Mouse (Mus musculus): ENCODE measurements at regions not wholly inside any gene's neighbourhood (a gene's known extent, or its start where the extent isn't known, plus 50 kb on each side); places are given as distances from the start of the nearest gene placed in this dataset.

GRCm38 (mm10) chrX:156736951-156737553 is 678.1 kb downstream of the Phex start:
- DNase-seq: no peak

- no peak for DNase-seq
Observed at GRCm38 (mm10) chrX:156692236-156692635, 722.9 kb downstream of the Phex start.

GRCm38 (mm10) chrX:156677911-156678310 is 737.2 kb downstream of the Phex start:
- no peak for DNase-seq

GRCm38 (mm10) chrX:156673661-156674060 is 741.5 kb downstream of the Phex start:
- DNase-seq: peak; percentile 3

- DNase-seq: no peak
Observed at GRCm38 (mm10) chrX:156669521-156669920, 745.6 kb downstream of the Phex start.

Data from lung, postnatal 10 days (tissue).